Mouse (Mus musculus): ENCODE results near the gene Fgfr2.
A peak's percentile ranks its signal among the peaks of the same experiment; 100 is the strongest.

Fgfr2 gene

GRCm38 (mm10) chr7:132931560-132932351, 191.4 kb downstream of the Fgfr2 start:
- no peak for DNase-seq (ENCODE audit: low spot score)

GRCm38 (mm10) chr7:132930850-132931559, 192.1 kb downstream of the Fgfr2 start, which contains the start of gene Zranb1:
Zranb1 (plus strand) TSS chr7:132931142.
- DNase-seq (ENCODE audit: low spot score) = peak; percentile 97

GRCm38 (mm10) chr7:132930055-132930454, 193.1 kb downstream of the Fgfr2 start:
- DNase-seq (ENCODE audit: low spot score) = no peak

- no peak for DNase-seq (ENCODE audit: low spot score)
Measured at GRCm38 (mm10) chr7:132927201-132927600, 195.9 kb downstream of the Fgfr2 start.

- DNase-seq (ENCODE audit: low spot score) = no peak
Measured at GRCm38 (mm10) chr7:132925227-132925626, 197.9 kb downstream of the Fgfr2 start.

GRCm38 (mm10) chr7:132921971-132922370, 201.2 kb downstream of the Fgfr2 start:
- no peak for DNase-seq (ENCODE audit: low spot score)

GRCm38 (mm10) chr7:132903796-132904195, 219.4 kb downstream of the Fgfr2 start:
- no peak for DNase-seq (ENCODE audit: low spot score)

- no peak for DNase-seq (ENCODE audit: low spot score)
Measured at GRCm38 (mm10) chr7:132900826-132901531, 222.2 kb downstream of the Fgfr2 start.

- DNase-seq (ENCODE audit: low spot score) = no peak
Measured at GRCm38 (mm10) chr7:132898234-132898633, 224.9 kb downstream of the Fgfr2 start.

- no peak for DNase-seq (ENCODE audit: low spot score)
Measured at GRCm38 (mm10) chr7:132897258-132897657, 225.9 kb downstream of the Fgfr2 start.

- DNase-seq (ENCODE audit: low spot score) = no peak
Measured at GRCm38 (mm10) chr7:132896206-132896815, 226.8 kb downstream of the Fgfr2 start.

- no peak for DNase-seq (ENCODE audit: low spot score)
Measured at GRCm38 (mm10) chr7:132894841-132895555, 228.2 kb downstream of the Fgfr2 start.

GRCm38 (mm10) chr7:132893336-132893735, 229.8 kb downstream of the Fgfr2 start:
- no peak for DNase-seq (ENCODE audit: low spot score)

- no peak for DNase-seq (ENCODE audit: low spot score)
Measured at GRCm38 (mm10) chr7:132892806-132893205, 230.3 kb downstream of the Fgfr2 start.

GRCm38 (mm10) chr7:132892311-132892661, 230.9 kb downstream of the Fgfr2 start:
- DNase-seq (ENCODE audit: low spot score) = no peak

- DNase-seq (ENCODE audit: low spot score) = peak; percentile 20
Measured at GRCm38 (mm10) chr7:132891561-132892310, 231.4 kb downstream of the Fgfr2 start.

GRCm38 (mm10) chr7:132890201-132890600, 232.9 kb downstream of the Fgfr2 start:
- DNase-seq (ENCODE audit: low spot score) = no peak

- no peak for DNase-seq (ENCODE audit: low spot score)
Measured at GRCm38 (mm10) chr7:132889691-132890090, 233.5 kb downstream of the Fgfr2 start.

- no peak for DNase-seq (ENCODE audit: low spot score)
Measured at GRCm38 (mm10) chr7:132888518-132889249, 234.5 kb downstream of the Fgfr2 start.

- DNase-seq (ENCODE audit: low spot score) = no peak
Measured at GRCm38 (mm10) chr7:132888052-132888451, 235.1 kb downstream of the Fgfr2 start.
